Mouse (Mus musculus): Measurements from ENCODE around the gene Rimbp2. TPM values are rescaled to one million over a fixed set of nuclear protein-coding genes. Genes with fewer than 3 reads are reported as not detected.

The Rimbp2 gene
- polyA plus RNA-seq, 1 experiment from 2014 or later, result 0.67 TPM

DNA sequence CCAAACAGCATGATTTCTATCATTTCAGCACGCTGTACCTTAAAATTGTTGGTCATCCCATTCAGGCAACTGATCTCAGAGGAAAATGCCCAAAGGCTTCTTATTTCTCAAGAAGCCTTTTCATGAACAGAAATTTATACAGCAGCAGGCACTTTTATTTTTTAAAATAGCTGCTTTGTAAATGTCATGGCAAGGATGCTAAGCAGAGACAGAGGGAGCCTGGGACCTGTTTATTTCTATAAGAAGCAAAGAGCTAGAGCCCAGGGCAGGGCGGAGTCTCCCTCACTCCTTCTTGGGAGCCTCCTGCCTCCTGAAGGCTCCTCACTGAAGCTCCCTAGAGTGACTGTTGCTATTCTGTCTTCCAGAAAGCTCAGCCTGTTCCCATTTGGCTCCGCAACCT, 40.9 kb downstream of the Rimbp2 start:
- WGBS, result 92% methylated on average over 3 of the region's 3 CpGs
- Histone ChIP-seq H3K9ac (ENCODE audit: low read depth, low read length) (no peak overlapping the region), H3K4me2 (ENCODE audit: low read depth, low read length) (no peak overlapping the region), H3K9me3 (ENCODE audit: control insufficient read depth, low read length) (no peaks in the 10 kb centered on the region), H3K27ac (ENCODE audit: low read length) (no peak overlapping the region), H3K4me1 (ENCODE audit: control insufficient read depth, insufficient read depth, low read length) (no peaks in the 10 kb centered on the region), H3K27me3 (replicated peaks; ENCODE audit: control insufficient read depth, insufficient read depth, low read length) (no peaks in the 10 kb centered on the region), H3K36me3 (ENCODE audit: control insufficient read depth, insufficient read depth, low read length) (no peaks in the 10 kb centered on the region), H3K4me3 (ENCODE audit: low read length) (no peak overlapping the region)
- ATAC-seq, result no peak

DNA sequence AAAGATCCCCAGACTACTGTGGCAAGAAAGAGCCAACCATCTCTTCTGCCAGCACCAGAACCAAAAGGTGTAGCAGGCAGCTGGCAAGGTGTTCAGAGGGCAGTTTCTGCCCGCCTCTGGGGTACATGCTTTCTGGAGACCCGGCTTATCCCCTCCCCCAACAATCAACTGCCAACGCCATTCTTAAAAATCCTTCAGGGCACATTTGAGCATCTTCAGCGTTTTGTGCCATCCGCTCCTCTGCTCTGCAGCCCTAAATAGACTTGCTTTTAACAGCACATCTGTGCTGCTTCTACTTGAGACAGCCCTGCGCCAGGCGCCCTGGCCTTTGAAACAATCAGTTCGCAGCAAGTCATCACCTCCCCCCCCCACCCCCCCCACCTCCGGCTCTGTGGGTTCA, 41.7 kb downstream of the Rimbp2 start:
- H3K27me3 ChIP-seq (replicated peaks; ENCODE audit: control insufficient read depth, insufficient read depth, low read length), result no peaks in the 10 kb centered on the region
- no peak overlapping the region for H3K4me3 ChIP-seq (ENCODE audit: low read length)
- no peak overlapping the region for H3K27ac ChIP-seq (ENCODE audit: low read length)
- no peak for ATAC-seq
- H3K9me3 ChIP-seq (ENCODE audit: control insufficient read depth, low read length), result no peaks in the 10 kb centered on the region
- no peak overlapping the region for H3K9ac ChIP-seq (ENCODE audit: low read depth, low read length)
- H3K4me1 ChIP-seq (ENCODE audit: control insufficient read depth, insufficient read depth, low read length), result no peaks in the 10 kb centered on the region
- no peaks in the 10 kb centered on the region for H3K36me3 ChIP-seq (ENCODE audit: control insufficient read depth, insufficient read depth, low read length)
- no peak overlapping the region for H3K4me2 ChIP-seq (ENCODE audit: low read depth, low read length)
- 76% methylated on average over 8 of the region's 9 CpGs for WGBS

- Histone ChIP-seq H3K4me2 (ENCODE audit: low read depth, low read length) (no peak overlapping the region), H3K36me3 (ENCODE audit: control insufficient read depth, insufficient read depth, low read length) (no peaks in the 10 kb centered on the region), H3K27me3 (replicated peaks; ENCODE audit: control insufficient read depth, insufficient read depth, low read length) (no peaks in the 10 kb centered on the region), H3K9me3 (ENCODE audit: control insufficient read depth, low read length) (no peaks in the 10 kb centered on the region), H3K4me3 (ENCODE audit: low read length) (no peak overlapping the region), H3K9ac (ENCODE audit: low read depth, low read length) (no peak overlapping the region), H3K27ac (ENCODE audit: low read length) (no peak overlapping the region), H3K4me1 (ENCODE audit: control insufficient read depth, insufficient read depth, low read length) (no peaks in the 10 kb centered on the region)
- 10% methylated on average over 5 of the region's 5 CpGs for WGBS
- no peak for ATAC-seq
Measured at GRCm38 (mm10) chr5:128904113-128904512, 49.2 kb downstream of the Rimbp2 start.

DNA sequence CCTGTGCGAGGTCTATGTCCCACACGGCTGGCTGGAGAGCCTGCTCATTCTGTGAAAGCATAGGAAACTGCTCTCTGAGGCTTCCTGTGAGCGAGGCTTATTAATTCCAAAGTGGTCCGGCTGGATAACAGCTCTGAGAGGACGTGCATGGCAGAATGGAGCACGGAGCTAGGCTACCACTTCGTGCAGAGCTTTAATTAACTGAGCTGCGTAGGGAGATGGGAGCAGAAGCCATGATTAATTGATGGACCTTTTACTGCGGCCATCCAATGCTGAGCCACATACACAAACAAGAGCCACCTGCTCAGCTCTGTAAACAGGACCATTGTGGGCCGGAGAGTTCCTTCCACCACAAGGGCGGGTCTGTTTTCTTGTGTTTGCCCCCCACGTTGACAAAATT, 50.2 kb downstream of the Rimbp2 start:
- H3K4me1 ChIP-seq (ENCODE audit: control insufficient read depth, insufficient read depth, low read length), result no peaks in the 10 kb centered on the region
- H3K4me2 ChIP-seq (ENCODE audit: low read depth, low read length), result no peak overlapping the region
- ATAC-seq, result no peak
- H3K4me3 ChIP-seq (ENCODE audit: low read length), result no peak overlapping the region
- no peaks in the 10 kb centered on the region for H3K27me3 ChIP-seq (replicated peaks; ENCODE audit: control insufficient read depth, insufficient read depth, low read length)
- no peaks in the 10 kb centered on the region for H3K9me3 ChIP-seq (ENCODE audit: control insufficient read depth, low read length)
- 41% methylated on average over 12 of the region's 12 CpGs for WGBS
- no peak overlapping the region for H3K27ac ChIP-seq (ENCODE audit: low read length)
- H3K36me3 ChIP-seq (ENCODE audit: control insufficient read depth, insufficient read depth, low read length), result no peaks in the 10 kb centered on the region
- no peak overlapping the region for H3K9ac ChIP-seq (ENCODE audit: low read depth, low read length)

- Histone ChIP-seq H3K4me2 (ENCODE audit: low read depth, low read length) (no peak overlapping the region), H3K9ac (ENCODE audit: low read depth, low read length) (no peak overlapping the region), H3K4me1 (ENCODE audit: control insufficient read depth, insufficient read depth, low read length) (no peaks in the 10 kb centered on the region), H3K4me3 (ENCODE audit: low read length) (no peak overlapping the region), H3K9me3 (ENCODE audit: control insufficient read depth, low read length) (no peaks in the 10 kb centered on the region), H3K36me3 (ENCODE audit: control insufficient read depth, insufficient read depth, low read length) (no peaks in the 10 kb centered on the region), H3K27me3 (replicated peaks; ENCODE audit: control insufficient read depth, insufficient read depth, low read length) (no peaks in the 10 kb centered on the region), H3K27ac (ENCODE audit: low read length) (no peak overlapping the region)
- WGBS, result 60% methylated on average over 13 of the region's 13 CpGs
- ATAC-seq, result no peak
Measured at GRCm38 (mm10) chr5:128899971-128900370, 53.3 kb downstream of the Rimbp2 start.

GRCm38 (mm10) chr5:128894921-128895320, 58.4 kb downstream of the Rimbp2 start:
- ATAC-seq, result no peak
- 74% methylated on average over 5 of the region's 5 CpGs for WGBS
- H3K9ac ChIP-seq (ENCODE audit: low read depth, low read length), result no peak overlapping the region

GRCm38 (mm10) chr5:128887546-128887945, 65.7 kb downstream of the Rimbp2 start:
- H3K36me3 ChIP-seq (ENCODE audit: control insufficient read depth, insufficient read depth, low read length), result no peaks in the 10 kb centered on the region
- no peaks in the 10 kb centered on the region for H3K9me3 ChIP-seq (ENCODE audit: control insufficient read depth, low read length)
- no peak overlapping the region for H3K4me3 ChIP-seq (ENCODE audit: low read length)
- H3K27me3 ChIP-seq (replicated peaks; ENCODE audit: control insufficient read depth, insufficient read depth, low read length), result no peaks in the 10 kb centered on the region
- no peak overlapping the region for H3K4me2 ChIP-seq (ENCODE audit: low read depth, low read length)
- ATAC-seq, result no peak
- no peak overlapping the region for H3K27ac ChIP-seq (ENCODE audit: low read length)
- no peak overlapping the region for H3K9ac ChIP-seq (ENCODE audit: low read depth, low read length)
- 55% methylated on average over 3 of the region's 3 CpGs for WGBS
- no peaks in the 10 kb centered on the region for H3K4me1 ChIP-seq (ENCODE audit: control insufficient read depth, insufficient read depth, low read length)

More at GRCm38 (mm10) chr5:128894921-128895320, 58.4 kb downstream of the Rimbp2 start:
- Histone ChIP-seq H3K36me3 (ENCODE audit: control insufficient read depth, insufficient read depth, low read length) (no peaks in the 10 kb centered on the region), H3K4me2 (ENCODE audit: low read depth, low read length) (no peak overlapping the region), H3K9me3 (ENCODE audit: control insufficient read depth, low read length) (no peaks in the 10 kb centered on the region), H3K4me3 (ENCODE audit: low read length) (no peak overlapping the region), H3K27me3 (replicated peaks; ENCODE audit: control insufficient read depth, insufficient read depth, low read length) (no peaks in the 10 kb centered on the region), H3K4me1 (ENCODE audit: control insufficient read depth, insufficient read depth, low read length) (no peaks in the 10 kb centered on the region), H3K27ac (ENCODE audit: low read length) (no peak overlapping the region)

GRCm38 (mm10) chr5:128884320-128884719, 69.0 kb downstream of the Rimbp2 start:
- H3K4me2 ChIP-seq (ENCODE audit: low read depth, low read length), result no peak overlapping the region
- 56% methylated on average over 5 of the region's 5 CpGs for WGBS
- ATAC-seq, result peak; percentile 78
- no peaks in the 10 kb centered on the region for H3K9me3 ChIP-seq (ENCODE audit: control insufficient read depth, low read length)
- no peak overlapping the region for H3K4me3 ChIP-seq (ENCODE audit: low read length)
- H3K36me3 ChIP-seq (ENCODE audit: control insufficient read depth, insufficient read depth, low read length), result no peaks in the 10 kb centered on the region
- no peaks in the 10 kb centered on the region for H3K27me3 ChIP-seq (replicated peaks; ENCODE audit: control insufficient read depth, insufficient read depth, low read length)
- peak overlapping the region; percentile 43; the same call in 1 of the 2 replicates for H3K27ac ChIP-seq (ENCODE audit: low read length)
- no peaks in the 10 kb centered on the region for H3K4me1 ChIP-seq (ENCODE audit: control insufficient read depth, insufficient read depth, low read length)
- no peak overlapping the region for H3K9ac ChIP-seq (ENCODE audit: low read depth, low read length)

- H3K4me3 ChIP-seq (ENCODE audit: low read length), result no peak overlapping the region
- H3K4me2 ChIP-seq (ENCODE audit: low read depth, low read length), result no peak overlapping the region
- no peaks in the 10 kb centered on the region for H3K9me3 ChIP-seq (ENCODE audit: control insufficient read depth, low read length)
- no peak overlapping the region for H3K27ac ChIP-seq (ENCODE audit: low read length)
- no peak overlapping the region for H3K9ac ChIP-seq (ENCODE audit: low read depth, low read length)
- H3K27me3 ChIP-seq (replicated peaks; ENCODE audit: control insufficient read depth, insufficient read depth, low read length), result 0 out of 2 replicates have a peak, but pooled peaks cover 2% of the 10 kb centered on the region
- 25% methylated on average over 3 of the region's 3 CpGs for WGBS
- no peak for ATAC-seq
- no peaks in the 10 kb centered on the region for H3K36me3 ChIP-seq (ENCODE audit: control insufficient read depth, insufficient read depth, low read length)
- no peaks in the 10 kb centered on the region for H3K4me1 ChIP-seq (ENCODE audit: control insufficient read depth, insufficient read depth, low read length)
Measured at GRCm38 (mm10) chr5:128879092-128879491, 74.2 kb downstream of the Rimbp2 start.

GRCm38 (mm10) chr5:128877425-128878035, 75.8 kb downstream of the Rimbp2 start:
- no peak for ATAC-seq
- H3K27me3 ChIP-seq (replicated peaks; ENCODE audit: control insufficient read depth, insufficient read depth, low read length), result 0 out of 2 replicates have a peak, but pooled peaks cover 2% of the 10 kb centered on the region
- no peaks in the 10 kb centered on the region for H3K4me1 ChIP-seq (ENCODE audit: control insufficient read depth, insufficient read depth, low read length)
- 12% methylated on average over 16 of the region's 16 CpGs for WGBS
- no peak overlapping the region for H3K4me2 ChIP-seq (ENCODE audit: low read depth, low read length)
- H3K9ac ChIP-seq (ENCODE audit: low read depth, low read length), result no peak overlapping the region
- no peak overlapping the region for H3K27ac ChIP-seq (ENCODE audit: low read length)
- no peak overlapping the region for H3K4me3 ChIP-seq (ENCODE audit: low read length)
- no peaks in the 10 kb centered on the region for H3K36me3 ChIP-seq (ENCODE audit: control insufficient read depth, insufficient read depth, low read length)
- H3K9me3 ChIP-seq (ENCODE audit: control insufficient read depth, low read length), result no peaks in the 10 kb centered on the region
